Mouse (Mus musculus): ENCODE measurements around the gene Ugt2b35. TPM values are rescaled to one million over a fixed set of nuclear protein-coding genes. Genes with fewer than 3 reads are reported as not detected.
"Not testable (repeated sequence)": the region's sequence is repeated elsewhere in the genome, so short reads cannot be mapped to it uniquely, and the experiment has no call there.

Ugt2b35 gene
- polyA plus RNA-seq (2014; fragmentation: Nextera tagmentation; extraction: Ambion mirVana) = not detected in 2 replicates

DNA sequence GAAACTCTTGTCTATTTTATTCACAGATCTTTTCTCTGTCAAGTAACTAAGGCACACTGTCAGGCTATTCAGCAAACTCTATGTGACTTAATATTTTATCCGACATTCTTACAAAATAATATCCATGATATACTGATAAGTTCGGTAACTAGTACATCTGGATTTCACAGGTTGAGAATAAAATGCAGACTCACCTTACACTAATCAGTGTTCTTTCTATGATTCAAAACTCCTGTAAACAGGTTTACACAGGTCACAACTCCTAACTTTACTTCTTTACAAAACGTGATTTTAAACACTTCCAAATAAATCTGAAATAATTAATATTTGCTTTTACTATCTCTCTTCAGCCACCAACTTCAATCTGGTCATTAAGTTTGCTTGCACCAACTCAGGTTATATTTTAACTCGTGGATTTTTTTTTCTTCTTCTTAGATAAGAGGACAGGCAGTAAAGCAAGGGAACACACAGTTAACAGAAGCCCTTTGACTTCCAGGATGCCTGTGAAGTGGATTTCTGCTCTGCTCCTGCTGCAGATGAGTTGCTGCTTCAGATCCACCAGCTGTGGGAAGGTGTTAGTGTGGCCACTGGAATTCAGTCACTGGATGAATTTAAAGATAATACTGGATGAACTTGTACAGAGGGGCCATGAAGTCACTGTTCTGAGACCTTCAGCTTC, at the start of gene Ugt2b35:
TSS of gene Ugt2b35 (plus strand) at position 466 of the 679 bp plus-strand sequence.
- Histone ChIP-seq H3K4me2 (ENCODE audit: low read depth, severe bottlenecking) (no peak within 1 kb of the TSS), H3K4me1 (ENCODE audit: control insufficient read depth, insufficient read depth, low read length) (no peaks in the 10 kb centered on the region), H3K4me3 (ENCODE audit: low read depth, low read length) (no peak within 1 kb of the TSS), H3K9me3 (ENCODE audit: control insufficient read depth, low read length) (no peaks in the 10 kb centered on the region), H3K27ac (replicated peaks; ENCODE audit: low read depth, low read length) (no peak within 1 kb of the TSS), H3K36me3 (ENCODE audit: control insufficient read depth, insufficient read depth, low read length) (no peaks in the 10 kb centered on the region), H3K9ac (ENCODE audit: low read length) (no peak within 1 kb of the TSS), H3K27me3 (ENCODE audit: control insufficient read depth, insufficient read depth, low read length) (no peaks in the 10 kb centered on the region)
- WGBS = 77% methylated on average over 4 of the region's 4 CpGs
- DNase-seq (ENCODE audit: low spot score) (no peak), ATAC-seq (ENCODE audit: insufficient number of reproducible peaks, low FRiP score, low TSS enrichment, low read depth) (no peak)

DNA sequence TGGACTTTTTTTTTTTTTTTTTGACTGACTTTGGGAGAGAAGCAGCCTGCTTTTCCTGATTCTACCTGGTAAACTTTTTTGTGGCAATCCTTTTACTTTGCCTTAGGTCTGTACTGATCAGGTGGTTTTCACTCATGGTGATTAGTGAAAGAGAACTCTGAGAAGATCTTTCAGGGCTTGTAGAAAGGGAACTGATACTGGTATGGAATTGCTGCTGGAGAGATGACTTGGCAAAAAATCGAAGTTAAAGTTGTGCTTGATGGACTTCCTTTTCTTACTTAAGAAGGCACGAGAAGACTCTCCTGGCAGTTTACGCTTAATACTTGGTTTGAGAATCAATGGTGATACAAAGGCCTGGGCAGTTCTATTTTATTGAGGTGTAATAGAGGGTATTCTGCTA, 40.2 kb upstream of the Ugt2b35 start:
- no peaks in the 10 kb centered on the region for H3K4me1 ChIP-seq (ENCODE audit: control insufficient read depth, insufficient read depth, low read length)
- ATAC-seq (ENCODE audit: insufficient number of reproducible peaks, low FRiP score, low TSS enrichment, low read depth) = no peak
- WGBS = 88% methylated on average over 3 of the region's 3 CpGs
- no peak overlapping the region for H3K9ac ChIP-seq (ENCODE audit: low read length)
- no peaks in the 10 kb centered on the region for H3K9me3 ChIP-seq (ENCODE audit: control insufficient read depth, low read length)
- H3K27me3 ChIP-seq (ENCODE audit: control insufficient read depth, insufficient read depth, low read length) = no peaks in the 10 kb centered on the region
- no peak for DNase-seq (ENCODE audit: low spot score)
- no peak overlapping the region for H3K4me3 ChIP-seq (ENCODE audit: low read depth, low read length)
- H3K27ac ChIP-seq (replicated peaks; ENCODE audit: low read depth, low read length) = no peak overlapping the region
- no peak overlapping the region for H3K4me2 ChIP-seq (ENCODE audit: low read depth, severe bottlenecking)
- H3K36me3 ChIP-seq (ENCODE audit: control insufficient read depth, insufficient read depth, low read length) = no peaks in the 10 kb centered on the region

DNA sequence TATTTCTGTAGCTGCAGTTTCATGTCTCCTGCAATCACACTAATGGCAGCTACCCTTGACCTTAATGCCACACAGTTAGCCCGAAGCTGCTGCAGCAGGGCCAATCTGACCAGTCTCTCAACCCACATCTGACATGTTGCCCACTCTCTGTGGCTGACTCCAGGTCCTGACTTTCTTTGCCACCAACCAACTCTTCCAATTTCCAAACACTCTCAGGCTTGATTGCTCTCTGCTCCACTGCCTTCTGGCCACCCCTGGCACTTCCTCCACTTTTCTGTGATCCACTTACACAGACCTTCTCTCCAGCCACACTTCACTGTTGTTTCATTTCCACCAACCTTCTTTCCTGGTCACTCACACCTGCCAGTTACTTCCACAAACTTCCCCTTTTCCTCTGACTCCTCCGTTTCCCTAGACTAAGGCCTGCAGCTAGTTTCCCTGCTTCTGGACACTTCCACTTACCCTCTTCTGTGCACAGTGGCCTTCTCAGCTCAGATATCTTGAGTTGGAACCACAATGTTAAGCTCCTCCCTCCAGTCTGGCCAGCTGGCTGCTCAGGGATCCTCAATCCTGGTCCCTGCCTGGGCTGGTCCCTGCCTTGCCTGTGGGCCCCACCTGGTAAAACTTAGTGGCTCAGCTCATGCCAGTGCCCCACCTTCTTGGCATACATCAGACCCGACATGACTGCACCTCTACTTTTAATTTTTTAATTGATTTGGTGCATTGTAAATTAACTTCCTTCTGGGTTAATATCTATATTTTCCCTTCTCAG, 38.9 kb upstream of the Ugt2b35 start:
- Histone ChIP-seq H3K27me3 (ENCODE audit: control insufficient read depth, insufficient read depth, low read length) (no peaks in the 10 kb centered on the region), H3K27ac (replicated peaks; ENCODE audit: low read depth, low read length) (no peak overlapping the region), H3K4me2 (ENCODE audit: low read depth, severe bottlenecking) (no peak overlapping the region), H3K9ac (ENCODE audit: low read length) (no peak overlapping the region), H3K4me1 (ENCODE audit: control insufficient read depth, insufficient read depth, low read length) (no peaks in the 10 kb centered on the region), H3K9me3 (ENCODE audit: control insufficient read depth, low read length) (no peaks in the 10 kb centered on the region), H3K36me3 (ENCODE audit: control insufficient read depth, insufficient read depth, low read length) (no peaks in the 10 kb centered on the region), H3K4me3 (ENCODE audit: low read depth, low read length) (no peak overlapping the region)
- DNase-seq (ENCODE audit: low spot score) (no peak), ATAC-seq (ENCODE audit: insufficient number of reproducible peaks, low FRiP score, low TSS enrichment, low read depth) (no peak)
- 80% methylated on average over 3 of the region's 3 CpGs for WGBS

DNA sequence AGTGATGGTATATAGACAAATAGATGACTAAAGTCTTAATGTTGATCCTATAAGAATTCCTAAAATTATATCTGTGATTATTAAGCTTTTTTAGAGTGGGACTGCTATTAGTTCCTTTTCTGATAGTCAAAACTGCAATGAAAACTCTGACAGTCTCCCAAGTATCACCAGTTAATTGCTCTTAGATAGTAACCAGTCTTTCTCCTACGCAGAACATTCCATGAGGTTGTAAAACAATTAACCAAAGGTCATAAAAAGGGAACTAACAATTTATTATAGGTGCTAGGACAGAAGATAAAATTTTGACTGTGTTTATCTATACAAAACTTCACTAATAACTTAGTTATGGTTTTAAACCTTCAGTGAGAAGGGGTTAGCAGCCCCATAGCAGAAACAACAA, 37.8 kb upstream of the Ugt2b35 start:
- not testable (repeated sequence) for H3K4me3 ChIP-seq (ENCODE audit: low read depth, low read length); ATAC-seq (ENCODE audit: insufficient number of reproducible peaks, low FRiP score, low TSS enrichment, low read depth); H3K9ac ChIP-seq (ENCODE audit: low read length); H3K27ac ChIP-seq (replicated peaks; ENCODE audit: low read depth, low read length); H3K27me3 ChIP-seq (ENCODE audit: control insufficient read depth, insufficient read depth, low read length); H3K9me3 ChIP-seq (ENCODE audit: control insufficient read depth, low read length); H3K4me1 ChIP-seq (ENCODE audit: control insufficient read depth, insufficient read depth, low read length); DNase-seq (ENCODE audit: low spot score); H3K4me2 ChIP-seq (ENCODE audit: low read depth, severe bottlenecking); H3K36me3 ChIP-seq (ENCODE audit: control insufficient read depth, insufficient read depth, low read length)
- 5% methylated on average over 1 of the region's 1 CpGs for WGBS

DNA sequence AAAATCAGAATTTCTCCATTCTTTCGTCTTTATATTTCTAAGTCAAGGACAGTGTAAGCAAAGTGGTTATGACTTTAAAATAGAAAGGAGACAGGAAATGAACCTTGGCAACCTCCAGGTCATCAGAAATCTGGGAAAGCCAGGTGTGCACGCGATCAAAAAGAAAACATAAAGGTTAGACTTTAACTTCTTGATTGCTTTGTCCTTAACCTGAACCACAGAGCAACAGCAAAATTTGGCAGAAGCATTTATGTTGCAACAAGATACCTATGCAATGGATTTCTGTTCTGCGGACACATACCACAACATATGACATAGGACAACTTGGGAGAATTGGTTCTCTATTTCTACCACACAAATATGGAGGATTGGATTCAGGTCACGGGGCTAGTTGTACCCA, 33.4 kb upstream of the Ugt2b35 start:
- not testable (repeated sequence) for H3K27me3 ChIP-seq (ENCODE audit: control insufficient read depth, insufficient read depth, low read length); DNase-seq (ENCODE audit: low spot score); H3K9ac ChIP-seq (ENCODE audit: low read length); H3K4me3 ChIP-seq (ENCODE audit: low read depth, low read length); H3K36me3 ChIP-seq (ENCODE audit: control insufficient read depth, insufficient read depth, low read length); H3K4me2 ChIP-seq (ENCODE audit: low read depth, severe bottlenecking); H3K27ac ChIP-seq (replicated peaks; ENCODE audit: low read depth, low read length); H3K4me1 ChIP-seq (ENCODE audit: control insufficient read depth, insufficient read depth, low read length); ATAC-seq (ENCODE audit: insufficient number of reproducible peaks, low FRiP score, low TSS enrichment, low read depth); H3K9me3 ChIP-seq (ENCODE audit: control insufficient read depth, low read length)
- 92% methylated on average over 5 of the region's 5 CpGs for WGBS

DNA sequence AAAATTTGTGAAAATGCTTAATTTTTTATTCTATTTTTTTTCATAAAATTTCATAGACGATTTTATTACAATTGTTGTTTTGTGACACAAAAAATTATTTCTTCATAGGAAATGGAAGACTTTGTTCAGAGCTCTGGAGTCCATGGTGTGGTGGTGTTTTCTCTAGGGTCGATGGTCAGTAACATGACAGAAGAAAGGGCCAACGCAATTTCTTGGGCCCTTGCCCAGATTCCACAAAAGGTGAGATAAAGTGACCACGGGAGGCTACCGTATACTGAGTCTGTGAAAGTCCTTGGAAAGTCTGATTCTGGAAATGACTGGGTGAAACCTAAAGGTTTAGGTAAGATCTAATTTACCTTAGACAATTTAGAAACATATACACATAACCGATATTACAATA, 4.1 kb downstream of the Ugt2b35 start:
- no peak overlapping the region for H3K4me2 ChIP-seq (ENCODE audit: low read depth, severe bottlenecking)
- H3K9me3 ChIP-seq (ENCODE audit: control insufficient read depth, low read length) = no peaks in the 10 kb centered on the region
- H3K36me3 ChIP-seq (ENCODE audit: control insufficient read depth, insufficient read depth, low read length) = no peaks in the 10 kb centered on the region
- DNase-seq (ENCODE audit: low spot score) (no peak), ATAC-seq (ENCODE audit: insufficient number of reproducible peaks, low FRiP score, low TSS enrichment, low read depth) (no peak)
- no peaks in the 10 kb centered on the region for H3K27me3 ChIP-seq (ENCODE audit: control insufficient read depth, insufficient read depth, low read length)
- no peak overlapping the region for H3K4me3 ChIP-seq (ENCODE audit: low read depth, low read length)
- no peak overlapping the region for H3K27ac ChIP-seq (replicated peaks; ENCODE audit: low read depth, low read length)
- H3K4me1 ChIP-seq (ENCODE audit: control insufficient read depth, insufficient read depth, low read length) = no peaks in the 10 kb centered on the region
- H3K9ac ChIP-seq (ENCODE audit: low read length) = no peak overlapping the region
- WGBS = 87% methylated on average over 6 of the region's 6 CpGs

DNA sequence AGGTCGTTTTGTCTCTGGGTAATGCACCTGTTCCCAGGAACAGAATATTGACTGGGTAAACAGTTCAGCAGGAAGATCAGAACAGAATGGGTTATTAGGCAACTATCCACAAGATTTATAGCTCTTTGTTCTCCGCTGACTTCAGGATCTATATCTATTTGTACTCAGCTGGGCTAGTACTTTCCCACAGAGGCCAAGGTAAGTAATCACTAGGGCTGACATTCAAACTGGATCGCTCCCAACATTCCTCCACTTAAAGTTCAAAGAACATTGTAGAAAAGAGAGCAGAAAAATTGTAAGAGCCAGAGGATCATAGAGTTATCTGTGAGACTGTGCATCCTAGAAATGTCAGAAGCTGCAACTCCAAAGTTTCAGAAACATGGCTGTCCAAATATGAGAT, 14.8 kb downstream of the Ugt2b35 start:
- Histone ChIP-seq H3K9me3 (ENCODE audit: control insufficient read depth, low read length) (no peaks in the 10 kb centered on the region), H3K36me3 (ENCODE audit: control insufficient read depth, insufficient read depth, low read length) (no peaks in the 10 kb centered on the region), H3K9ac (ENCODE audit: low read length) (no peak overlapping the region), H3K27me3 (ENCODE audit: control insufficient read depth, insufficient read depth, low read length) (no peaks in the 10 kb centered on the region), H3K4me1 (ENCODE audit: control insufficient read depth, insufficient read depth, low read length) (no peaks in the 10 kb centered on the region), H3K27ac (replicated peaks; ENCODE audit: low read depth, low read length) (no peak overlapping the region), H3K4me2 (ENCODE audit: low read depth, severe bottlenecking) (no peak overlapping the region), H3K4me3 (ENCODE audit: low read depth, low read length) (no peak overlapping the region)
- 80% methylated on average over 3 of the region's 3 CpGs for WGBS
- ATAC-seq (ENCODE audit: insufficient number of reproducible peaks, low FRiP score, low TSS enrichment, low read depth) (no peak), DNase-seq (ENCODE audit: low spot score) (no peak)

DNA sequence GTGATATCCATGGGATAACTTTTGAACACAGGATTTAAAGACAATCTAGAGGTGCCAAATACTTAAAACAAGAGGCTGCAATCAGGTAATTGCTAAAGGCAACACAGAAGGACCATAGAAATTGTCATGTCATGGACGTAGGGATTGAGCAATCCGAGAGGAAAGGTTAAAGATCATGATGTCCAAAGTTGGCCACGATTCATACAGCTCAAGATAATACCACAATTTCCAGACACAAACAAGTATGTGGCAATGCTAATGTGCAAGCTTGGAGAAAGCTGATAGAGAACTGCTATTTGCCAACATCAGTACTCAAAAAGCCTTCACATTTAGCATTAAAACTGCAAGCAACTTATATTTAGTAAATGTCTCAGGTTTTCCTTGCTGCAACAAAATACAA, 26.7 kb downstream of the Ugt2b35 start:
- DNase-seq (ENCODE audit: low spot score) (no peak), ATAC-seq (ENCODE audit: insufficient number of reproducible peaks, low FRiP score, low TSS enrichment, low read depth) (no peak)
- Histone ChIP-seq H3K27ac (replicated peaks; ENCODE audit: low read depth, low read length) (no peak overlapping the region), H3K9ac (ENCODE audit: low read length) (no peak overlapping the region), H3K27me3 (ENCODE audit: control insufficient read depth, insufficient read depth, low read length) (no peaks in the 10 kb centered on the region), H3K4me1 (ENCODE audit: control insufficient read depth, insufficient read depth, low read length) (no peaks in the 10 kb centered on the region), H3K4me3 (ENCODE audit: low read depth, low read length) (no peak overlapping the region), H3K36me3 (ENCODE audit: control insufficient read depth, insufficient read depth, low read length) (no peaks in the 10 kb centered on the region), H3K4me2 (ENCODE audit: low read depth, severe bottlenecking) (no peak overlapping the region), H3K9me3 (ENCODE audit: control insufficient read depth, low read length) (no peaks in the 10 kb centered on the region)
- WGBS = 85% methylated on average over 3 of the region's 3 CpGs

Measured in limb, embryonic 11.5 days (tissue).